Mouse (Mus musculus) G1E (cell line): Measurements from ENCODE around the gene Vav3.

Experiments used
- CTCF ChIP-seq: IDR thresholded peaks from 2 replicates; pipeline ENCODE4 v1.5.1; 2012; ENCODE audit warnings: low read depth, low read length, inconsistent platforms, mixed read lengths
- GATA1 ChIP-seq: IDR thresholded peaks from 2 replicates; pipeline ENCODE4 v1.6.1; 2012; ENCODE audit warnings: borderline replicate concordance, low read length, inconsistent platforms, mixed read lengths
- POLR2AphosphoS5 ChIP-seq: IDR thresholded peaks from 2 replicates; pipeline ENCODE4 v1.6.1; 2012; ENCODE audit warnings: low read depth, low read length, inconsistent platforms; ENCODE audit not compliant: insufficient replicate concordance
- TAL1 ChIP-seq: conservative IDR thresholded peaks from 2 replicates; pipeline ENCODE4 v1.6.1; 2012; ENCODE audit warnings: low read depth, low read length, inconsistent platforms, mixed read lengths

DNA sequence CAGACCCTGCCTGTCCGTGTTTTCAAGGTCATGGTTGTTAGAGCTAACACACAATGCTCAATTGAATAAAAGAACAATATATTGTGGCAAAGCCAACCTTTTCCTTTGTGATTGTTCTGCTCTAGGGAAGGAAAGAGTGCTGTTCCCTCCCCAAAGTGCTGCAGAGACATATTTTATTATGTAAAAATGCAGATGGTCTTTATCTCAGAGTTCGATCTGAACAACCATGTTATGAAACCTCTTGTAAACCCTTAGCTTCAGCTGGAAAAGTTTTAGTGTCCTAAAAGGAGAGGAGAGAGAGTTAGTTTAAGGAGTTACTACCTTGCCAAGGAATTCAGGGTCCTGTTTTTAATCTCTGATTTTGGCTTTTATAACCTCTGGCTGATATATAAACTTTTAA is 27.0 kb upstream of the Vav3 start:
- TF ChIP-seq CTCF, result no peak
- no peak for TF ChIP-seq GATA1
- no peak for TF ChIP-seq TAL1
- no peak for TF ChIP-seq POLR2AphosphoS5
